Mouse (Mus musculus) intestine, embryonic 16.5 days (tissue): ENCODE results near the gene Cask. TPM values are rescaled to one million over a fixed set of nuclear protein-coding genes. Genes with fewer than 3 reads are reported as not detected.

ENCODE experiments used
- ATAC-seq: fragments of 200-750 bp; cut with Nextera tagmentation; 2 replicates; pipeline ENCODE4 v1.8.0; 2017; ENCODE audit warnings: moderate TSS enrichment, moderate library complexity
- H3K27ac ChIP-seq: fragments of 300-500 bp; sonication (generic); 2 replicates; pipeline ENCODE4 v1.5.1; 2014; ENCODE audit warnings: mild to moderate bottlenecking, low read length
- H3K27me3 ChIP-seq: fragments of 300-500 bp; sonication (generic); replicated peaks from 2 replicates; pipeline ENCODE4 v1.6.1; 2014; ENCODE audit warnings: low read length, control low read depth, mixed read lengths; ENCODE audit not compliant: control insufficient read depth, insufficient read depth
- H3K36me3 ChIP-seq: fragments of 300-500 bp; sonication (generic); 2 replicates; pipeline ENCODE4 v1.6.1; 2014; ENCODE audit warnings: low read length, control low read depth; ENCODE audit not compliant: control insufficient read depth, insufficient read depth
- H3K4me1 ChIP-seq: fragments of 300-500 bp; sonication (generic); 2 replicates; pipeline ENCODE4 v1.6.1; 2014; ENCODE audit warnings: low read length, control low read depth, mixed read lengths; ENCODE audit not compliant: control insufficient read depth, insufficient read depth
- H3K4me2 ChIP-seq: fragments of 300-500 bp; sonication (generic); 2 replicates; pipeline ENCODE4 v1.6.1; 2014; ENCODE audit warnings: low read depth, low read length, control low read depth
- H3K4me3 ChIP-seq: fragments of 300-500 bp; sonication (generic); 2 replicates; pipeline ENCODE4 v1.5.1; 2014; ENCODE audit warnings: mild to moderate bottlenecking, low read length
- H3K9ac ChIP-seq: fragments of 300-500 bp; sonication (generic); 2 replicates; pipeline ENCODE4 v1.6.1; 2014; ENCODE audit warnings: low read depth, low read length
- H3K9me3 ChIP-seq: fragments of 300-500 bp; sonication (generic); 2 replicates; pipeline ENCODE4 v1.6.1; 2016; ENCODE audit warnings: low read length, control low read depth; ENCODE audit not compliant: control insufficient read depth
- WGBS: fragments of 180-500 bp; shearing (Covaris S2); extraction: QIAGEN DNeasy Blood & Tissue Kit; methylation state at CpG from one replicate; pipeline ENCODE4 v1.1.7; 2014; 5-methylcytosine and 5-hydroxymethylcytosine counted together
- microRNA-seq: library from miRNA; unstranded; fragments of <30 nt; microRNA quantifications from one replicate; pipeline ENCODE4, GENCODE M21; 2016
- polyA plus RNA-seq: library from polyadenylated mRNA; unstranded; fragments of >200 nt; fragmentation: Nextera tagmentation; extraction: Ambion mirVana; gene quantifications from 2 replicates; pipeline ENCODE4 v1.2.1, GENCODE M21; 2015

Gene Cask
- polyA plus RNA-seq, 1 experiment from 2014 or later = 10.1 TPM

- H3K27ac ChIP-seq = no peak overlapping the region
- H3K27me3 ChIP-seq = no peaks in the 10 kb centered on the region; the same call in 1 of the 2 replicates
- no peak overlapping the region for H3K4me3 ChIP-seq
- H3K4me1 ChIP-seq = no peaks in the 10 kb centered on the region
- no peak for ATAC-seq
- no peak overlapping the region for H3K4me2 ChIP-seq
- H3K9ac ChIP-seq = no peak overlapping the region
- WGBS = 57% methylated on average over 2 of the region's 2 CpGs
- H3K9me3 ChIP-seq = no peaks in the 10 kb centered on the region
- H3K36me3 ChIP-seq = no peaks in the 10 kb centered on the region
Measured at GRCm38 (mm10) chrX:13477596-13477995, 373.6 kb downstream of the Cask start.

GRCm38 (mm10) chrX:13475382-13475781, 375.8 kb downstream of the Cask start:
- Histone ChIP-seq H3K9me3 (no peaks in the 10 kb centered on the region), H3K36me3 (no peaks in the 10 kb centered on the region), H3K4me2 (no peak overlapping the region), H3K4me1 (no peaks in the 10 kb centered on the region), H3K27me3 (no peaks in the 10 kb centered on the region; the same call in 1 of the 2 replicates), H3K27ac (no peak overlapping the region), H3K4me3 (no peak overlapping the region), H3K9ac (no peak overlapping the region)
- ATAC-seq = no peak
- 75% methylated on average over 1 of the region's 1 CpGs for WGBS

DNA sequence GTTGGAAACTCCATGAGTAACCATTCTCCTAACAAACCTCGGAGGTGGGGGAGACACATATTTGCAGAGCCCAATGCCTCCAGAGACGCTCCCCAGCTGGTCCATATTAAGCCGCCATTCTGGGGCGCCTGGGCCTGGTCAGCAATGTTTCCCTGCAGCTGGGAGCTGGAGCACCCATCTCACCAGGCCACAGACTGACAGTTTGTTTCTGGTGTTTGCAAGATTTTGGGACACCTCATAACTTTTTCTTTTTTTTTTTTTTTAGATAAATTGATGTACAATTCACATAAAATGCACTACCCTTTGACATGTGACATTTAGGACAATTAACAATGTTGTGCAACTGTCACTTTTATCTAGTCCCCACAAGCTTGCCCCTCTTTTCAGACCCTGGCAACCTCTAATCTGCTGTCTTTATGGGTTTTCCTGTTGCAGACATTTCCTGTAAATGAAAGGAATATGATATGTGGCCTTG, 378.4 kb downstream of the Cask start:
- no peak for ATAC-seq
- Histone ChIP-seq H3K4me3 (no peak overlapping the region), H3K36me3 (no peaks in the 10 kb centered on the region), H3K27me3 (no peaks in the 10 kb centered on the region; the same call in 1 of the 2 replicates), H3K9me3 (no peaks in the 10 kb centered on the region), H3K9ac (no peak overlapping the region), H3K4me2 (no peak overlapping the region), H3K27ac (no peak overlapping the region), H3K4me1 (no peaks in the 10 kb centered on the region)
- 73% methylated on average over 4 of the region's 4 CpGs for WGBS

- no peak overlapping the region for H3K4me2 ChIP-seq
- H3K27me3 ChIP-seq = peaks cover 1% of the 10 kb centered on the region; the same call in 1 of the 2 replicates
- no peaks in the 10 kb centered on the region for H3K36me3 ChIP-seq
- no peaks in the 10 kb centered on the region for H3K4me1 ChIP-seq
- H3K9ac ChIP-seq = no peak overlapping the region
- WGBS = 73% methylated on average over 3 of the region's 3 CpGs
- H3K27ac ChIP-seq = no peak overlapping the region
- no peak for ATAC-seq
- H3K4me3 ChIP-seq = no peak overlapping the region
- H3K9me3 ChIP-seq = no peaks in the 10 kb centered on the region
Measured at GRCm38 (mm10) chrX:13471925-13472324, 379.2 kb downstream of the Cask start.

- Histone ChIP-seq H3K27me3 (0 out of 2 replicates have a peak, but pooled peaks cover 3% of the 10 kb centered on the region), H3K9me3 (no peaks in the 10 kb centered on the region), H3K9ac (0 out of 2 replicates have a peak overlapping the region, but pooled peaks have one; percentile 14), H3K27ac (no peak overlapping the region), H3K4me2 (no peak overlapping the region), H3K36me3 (no peaks in the 10 kb centered on the region), H3K4me3 (no peak overlapping the region), H3K4me1 (no peaks in the 10 kb centered on the region)
- peak; percentile 67 for ATAC-seq
- WGBS = 64% methylated on average over 9 of the region's 9 CpGs
Measured at GRCm38 (mm10) chrX:13469160-13470116, 381.7 kb downstream of the Cask start.

DNA sequence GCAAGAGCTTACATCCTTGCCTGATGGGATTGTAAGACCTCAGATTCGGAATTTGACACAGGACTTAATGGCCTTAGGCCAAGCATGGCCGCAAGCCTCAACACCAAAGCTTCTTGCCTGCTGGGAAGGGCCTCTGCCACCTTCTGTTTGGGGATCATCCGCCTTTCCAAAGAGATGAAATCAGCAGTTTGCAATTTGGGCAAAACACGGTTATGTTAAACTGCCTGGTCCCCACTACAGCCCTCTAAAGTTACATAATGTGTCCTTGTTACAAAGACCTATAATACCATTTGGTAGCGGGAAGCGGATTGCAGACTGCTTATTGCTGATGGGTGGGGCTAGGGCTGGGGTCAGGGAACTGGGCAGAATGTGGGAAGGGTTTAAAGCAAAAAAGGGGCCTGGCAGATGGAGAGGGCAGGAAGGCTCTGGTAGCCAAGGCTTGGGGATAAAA, 384.0 kb downstream of the Cask start:
- Histone ChIP-seq H3K27ac (no peak overlapping the region), H3K36me3 (no peaks in the 10 kb centered on the region), H3K4me3 (no peak overlapping the region), H3K27me3 (0 out of 2 replicates have a peak, but pooled peaks cover 3% of the 10 kb centered on the region), H3K9me3 (no peaks in the 10 kb centered on the region), H3K9ac (no peak overlapping the region), H3K4me1 (no peaks in the 10 kb centered on the region), H3K4me2 (no peak overlapping the region)
- no peak for ATAC-seq
- WGBS = 69% methylated on average over 6 of the region's 6 CpGs

Small RNA genes within 50 kb of the gene (microRNA-seq; reads per million reads assigned to microRNA genes)
- gene Gm25246 = not detected

Other genes starting within 250 kb of the Cask start
- 1.2 and 1.7 TPM in 2 replicates for gene Gpr34, start 219.3 kb downstream of the Cask start, polyA plus RNA-seq
- 0.20 and 0.29 TPM in 2 replicates for gene Gpr82, start 190.0 kb downstream of the Cask start, polyA plus RNA-seq